Mouse (Mus musculus) small intestine, adult 2 months (tissue): ENCODE results near the gene Hoxc6.

ENCODE experiments used
- CTCF ChIP-seq: fragments of 200-500 bp; IDR thresholded peaks from 2 replicates; pipeline ENCODE4 v1.5.1; 2012; ENCODE audit warnings: low read depth, mild to moderate bottlenecking, control low read depth, inconsistent platforms, low read length, moderate library complexity, mixed read lengths; ENCODE audit not compliant: insufficient replicate concordance, insufficient read length; ENCODE audit errors: extremely low read depth
- POLR2A ChIP-seq: fragments of 200-500 bp; IDR thresholded peaks from 2 replicates; pipeline ENCODE4 v1.6.1; 2012; ENCODE audit warnings: low read depth, mild to moderate bottlenecking, control low read depth, inconsistent platforms, low read length, moderate library complexity

DNA sequence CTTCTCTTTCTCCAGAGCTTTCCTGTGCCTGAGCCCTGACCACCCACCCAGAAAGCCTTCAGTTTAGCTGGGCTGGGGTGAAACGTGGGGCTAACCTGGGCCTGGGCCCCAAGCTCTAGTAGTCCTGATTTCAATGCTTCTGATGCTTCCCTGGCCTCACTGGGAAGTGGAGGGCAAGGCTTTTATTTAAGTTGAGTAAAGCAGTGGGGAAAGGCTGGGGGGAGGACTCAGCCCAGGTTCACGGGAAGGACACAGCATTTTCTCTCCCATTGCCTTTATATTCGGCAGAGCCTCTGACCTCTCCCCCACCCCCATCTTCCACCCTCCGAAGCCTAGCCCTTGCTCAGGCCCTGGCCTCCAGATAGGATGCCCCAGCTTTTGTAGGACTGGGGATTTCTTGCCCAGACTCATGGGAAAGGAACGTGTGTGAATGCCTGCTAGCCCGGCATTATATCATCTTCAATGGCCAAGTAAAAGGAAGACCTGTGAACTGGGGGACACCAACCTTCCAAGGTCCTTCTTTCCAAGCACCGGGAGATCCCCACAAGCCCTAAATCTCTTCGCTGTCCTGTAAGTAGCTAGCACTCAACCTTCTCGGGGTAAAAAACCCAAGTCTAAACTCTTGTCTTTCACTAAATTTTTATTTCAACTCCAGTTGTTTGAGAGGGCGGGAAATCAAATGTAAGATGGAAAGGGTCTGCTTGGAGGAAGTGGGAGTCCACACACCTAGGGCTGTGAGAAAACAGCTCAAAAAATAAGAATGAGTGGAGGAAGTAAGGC is 40.8 kb downstream of the Hoxc6 start:
- TF ChIP-seq CTCF (no peak), POLR2A (no peak)
